Mouse (Mus musculus): ENCODE data around the gene Fnbp1.
A peak's percentile ranks its signal among the peaks of the same experiment; 100 is the strongest.
"Not testable (repeated sequence)": the region's sequence is repeated elsewhere in the genome, so short reads cannot be mapped to it uniquely, and the experiment has no call there.

Gene Fnbp1

DNA sequence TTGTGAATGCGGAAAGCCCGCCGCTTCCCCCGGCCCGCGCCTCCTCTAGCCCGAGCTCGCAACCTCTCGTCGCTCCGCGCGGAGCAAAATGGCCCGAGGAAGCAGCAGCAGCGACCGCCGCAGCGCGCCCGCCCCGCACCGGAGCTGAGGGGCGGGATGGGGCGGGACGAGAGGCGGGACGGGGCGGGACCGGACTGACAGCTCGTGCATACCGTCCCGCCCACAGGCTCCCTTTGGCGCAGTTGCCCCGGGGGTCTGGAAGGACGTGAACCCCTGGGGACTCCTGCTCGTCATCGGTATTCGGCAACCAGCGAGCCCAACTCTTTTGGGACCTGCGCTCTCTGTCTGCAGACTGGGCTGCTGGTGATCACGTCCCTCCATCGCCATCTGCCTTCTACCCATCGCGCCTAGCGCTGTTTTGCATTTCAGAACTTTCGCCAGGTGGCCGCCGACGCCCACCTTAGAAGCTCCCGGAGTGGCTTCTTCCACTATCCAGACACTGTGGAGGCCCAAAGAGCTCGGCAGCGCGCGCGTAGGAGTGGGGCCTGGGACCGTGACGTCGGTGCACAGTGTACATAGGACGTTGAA, at the start of gene Fnbp1:
Fnbp1 (minus strand) TSS at position 142 of the 588 bp plus-strand sequence.
- DNase-seq = peak; percentile 87 to 93

DNA sequence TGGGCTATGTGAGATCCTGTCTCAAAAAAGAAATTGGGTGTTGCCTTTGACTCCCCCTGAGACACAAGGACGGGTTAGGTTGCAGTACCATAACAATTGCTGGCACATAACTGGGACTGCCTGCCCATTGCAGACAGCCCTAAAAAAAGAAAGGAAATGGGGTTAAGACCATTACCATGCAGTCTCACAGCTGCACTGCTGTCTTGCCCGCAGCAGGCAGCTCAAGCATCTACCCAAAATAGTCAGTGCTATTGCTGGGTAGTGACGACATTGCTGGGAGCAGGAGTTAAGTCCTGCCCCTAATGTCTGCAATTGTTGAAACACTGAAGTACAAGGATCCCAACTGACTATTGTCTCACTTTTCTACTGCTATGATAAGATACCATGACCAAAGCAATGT, 47.8 kb upstream of the Fnbp1 start:
- DNase-seq = no peak

- peak; percentile 23 to 55 for DNase-seq
Observed at GRCm38 (mm10) chr2:31188691-31189090, 46.9 kb upstream of the Fnbp1 start.

- DNase-seq = peak in 1 of 2 experiments; percentile 47
Observed at GRCm38 (mm10) chr2:31183830-31184229, 42.0 kb upstream of the Fnbp1 start.

DNA sequence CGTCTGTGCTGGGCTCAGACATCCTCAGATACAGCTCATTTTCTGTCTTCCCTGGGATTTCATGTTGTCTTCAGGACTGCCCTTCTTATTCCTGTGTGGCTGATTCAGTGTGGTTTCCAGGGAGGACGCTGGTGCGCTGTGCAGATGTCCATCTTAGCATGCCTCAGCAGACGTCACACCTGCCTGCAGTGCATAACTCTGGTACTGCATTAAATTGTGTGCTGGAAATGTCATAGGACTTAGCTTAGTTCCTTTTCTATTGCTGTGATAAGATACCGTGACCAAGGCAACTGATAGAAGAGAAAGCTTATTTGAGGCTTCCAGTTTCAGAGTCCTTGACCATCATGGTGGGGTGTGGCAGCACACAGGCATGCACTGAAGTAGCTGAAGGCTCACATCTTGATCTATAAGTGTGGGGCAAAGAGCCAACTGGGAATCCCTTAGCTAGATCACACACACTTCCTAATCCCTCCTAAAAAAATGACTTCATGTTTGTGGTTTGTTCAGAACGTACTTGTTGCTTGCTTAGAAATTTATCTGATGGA, 41.0 kb upstream of the Fnbp1 start:
- no peak for DNase-seq

GRCm38 (mm10) chr2:31180081-31180551, 38.3 kb upstream of the Fnbp1 start:
- DNase-seq = no peak

DNA sequence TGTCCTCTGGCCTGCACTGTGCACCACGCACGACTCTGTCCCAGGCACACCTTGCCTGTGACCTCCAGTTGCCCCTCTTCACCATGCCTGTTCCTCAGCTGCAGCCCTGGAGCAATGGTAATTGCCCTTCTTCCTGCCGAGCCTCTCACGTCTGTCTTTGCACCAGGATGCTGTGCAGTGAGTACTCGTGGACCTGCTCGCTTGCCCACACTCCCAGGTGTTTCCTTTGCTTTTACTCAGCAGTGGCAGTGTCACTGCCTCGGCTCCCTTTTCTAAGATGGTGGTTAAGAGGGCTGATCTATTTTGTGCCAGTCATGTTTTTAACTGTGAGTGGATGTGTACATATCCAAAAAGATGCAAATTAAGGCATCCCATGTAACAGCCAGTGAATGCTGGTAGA, 37.7 kb upstream of the Fnbp1 start:
- no peak for DNase-seq

GRCm38 (mm10) chr2:31178593-31178992, 36.8 kb upstream of the Fnbp1 start:
- DNase-seq = peak in 1 of 2 experiments; percentile 64

DNA sequence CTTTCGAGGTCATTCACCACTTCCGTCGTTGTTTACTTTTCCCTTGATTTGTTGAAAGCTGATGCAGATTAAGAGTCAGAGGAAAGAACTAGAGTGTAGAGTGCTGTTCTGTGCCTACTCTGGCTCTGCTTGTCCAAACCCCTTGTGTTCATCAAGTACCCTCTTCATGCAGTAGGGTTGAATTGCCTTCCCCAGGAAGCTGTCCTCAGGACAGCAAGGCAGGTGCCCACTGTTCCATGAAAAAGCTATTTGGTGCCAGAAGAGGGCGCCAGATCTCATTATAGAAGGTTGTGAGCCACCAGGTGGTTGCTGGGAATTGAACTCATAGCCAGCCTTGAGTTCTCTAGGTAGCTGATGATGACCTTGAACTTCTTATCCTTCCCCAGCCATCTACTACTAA, 31.5 kb upstream of the Fnbp1 start:
- peak in 1 of 2 experiments; percentile 49 for DNase-seq

DNA sequence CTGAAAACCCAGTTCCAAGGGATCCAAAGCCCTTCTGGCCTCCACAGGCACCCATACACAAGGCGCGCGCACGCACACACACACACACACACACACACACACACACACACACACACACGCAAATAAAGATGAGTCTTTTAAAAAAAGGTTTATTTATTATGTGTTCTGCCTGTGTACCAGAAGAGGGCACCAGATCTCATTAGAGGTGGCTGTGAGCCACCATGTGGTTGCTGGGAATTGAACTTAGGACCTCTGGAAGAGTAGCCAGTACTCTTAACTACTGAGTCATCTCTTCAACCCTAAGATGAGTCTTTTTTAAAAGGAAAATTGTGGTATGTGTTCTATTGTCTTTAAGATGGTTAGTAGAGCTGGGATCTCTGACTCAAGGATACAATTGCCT, 30.7 kb upstream of the Fnbp1 start:
- no peak for DNase-seq

DNA sequence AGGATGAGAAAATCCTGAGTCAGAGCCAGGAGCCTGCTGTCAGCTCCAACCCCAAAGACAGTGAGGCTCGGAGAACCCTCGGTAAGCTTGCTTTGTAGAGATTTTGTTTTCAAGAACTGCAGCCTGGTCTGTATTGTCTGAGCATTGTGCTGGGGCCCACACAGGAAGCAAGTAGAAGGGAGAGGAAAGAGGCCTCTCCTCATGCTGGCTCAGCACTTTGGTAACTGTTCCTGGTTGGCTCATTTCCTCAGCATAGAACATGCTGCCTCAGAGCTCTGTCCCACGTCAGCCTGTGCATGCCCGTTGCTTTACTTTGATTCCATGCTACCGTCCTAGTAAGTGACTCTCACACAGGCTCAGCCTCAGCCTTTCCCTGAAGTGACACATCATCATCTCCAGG, 30.2 kb upstream of the Fnbp1 start:
- peak; percentile 41 to 55 for DNase-seq

- no peak for DNase-seq
Observed at GRCm38 (mm10) chr2:31170164-31170563, 28.4 kb upstream of the Fnbp1 start.

- peak; percentile 60 to 74 for DNase-seq
Observed at GRCm38 (mm10) chr2:31169001-31169400, 27.2 kb upstream of the Fnbp1 start.

DNA sequence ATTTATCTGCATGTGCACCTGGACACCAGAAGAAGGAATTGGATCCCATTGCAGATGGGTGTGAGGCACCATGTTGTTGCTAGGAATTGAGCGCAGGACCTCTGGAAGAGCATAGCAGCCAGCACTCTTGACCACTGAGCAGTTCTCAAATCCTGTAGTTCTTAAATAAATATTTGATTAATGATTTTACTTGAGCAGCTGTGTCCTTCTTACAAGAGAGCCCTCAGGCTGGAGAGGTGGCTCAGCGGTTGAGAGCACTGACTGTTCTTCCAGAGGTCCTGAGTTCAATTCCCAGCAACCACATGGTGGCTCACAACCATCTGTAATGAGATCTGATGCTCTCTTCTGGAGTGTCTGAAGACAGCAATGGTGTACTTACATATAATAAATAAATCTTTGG, 25.8 kb upstream of the Fnbp1 start:
- DNase-seq = not testable (repeated sequence)

DNA sequence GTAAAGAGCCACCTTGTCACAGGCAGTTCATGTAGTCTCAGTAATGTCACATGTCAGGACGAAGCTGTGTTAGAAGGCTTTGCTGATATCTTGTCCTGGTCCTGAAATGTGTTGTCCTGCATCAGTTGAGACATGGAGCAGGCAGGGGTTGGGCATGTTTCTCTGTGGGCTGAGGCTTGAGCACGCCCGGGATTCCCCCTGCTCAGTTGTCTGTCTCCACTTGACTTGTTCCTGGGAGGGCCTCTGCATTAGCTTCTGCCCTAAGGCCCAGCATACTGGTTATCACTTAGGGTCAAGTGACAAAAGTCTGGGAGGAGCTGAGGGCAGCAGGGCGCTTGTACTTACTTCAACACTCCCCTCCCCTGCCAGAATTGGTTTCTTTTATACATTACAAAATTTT, 23.7 kb upstream of the Fnbp1 start:
- DNase-seq = no peak

DNA sequence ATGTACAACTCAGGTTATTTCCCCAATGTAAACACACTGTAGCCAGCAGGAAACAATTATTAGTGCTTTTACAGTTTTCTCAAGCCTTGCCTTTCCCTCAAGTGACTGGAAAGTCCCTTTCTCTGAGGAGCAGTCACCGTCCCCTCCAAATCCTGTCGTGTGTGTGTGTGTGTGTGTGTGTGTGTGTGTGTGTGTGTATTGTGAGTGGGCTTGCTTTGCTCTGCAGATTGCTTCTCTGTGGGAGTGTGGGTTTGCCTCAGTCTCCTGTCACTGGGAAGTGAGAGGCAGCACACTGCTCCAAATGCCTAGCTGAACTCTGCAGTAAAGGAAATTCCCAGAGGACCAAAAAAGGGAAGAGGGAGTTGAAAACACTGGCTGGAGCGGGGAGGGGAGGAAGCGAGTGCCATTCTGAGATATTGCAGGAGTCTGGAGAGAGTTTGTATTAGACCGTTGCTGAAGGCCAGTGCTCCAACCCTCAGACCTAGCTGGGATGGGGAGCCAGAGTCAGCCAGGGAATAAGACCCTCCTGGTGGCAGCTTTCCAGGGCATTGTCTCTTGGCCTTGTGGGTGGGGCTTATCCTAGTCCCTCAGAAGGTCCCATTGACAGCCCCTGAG, 23.1 kb upstream of the Fnbp1 start:
- peak; percentile 62 to 65 for DNase-seq

GRCm38 (mm10) chr2:31163361-31164118, 21.7 kb upstream of the Fnbp1 start:
- peak; percentile 56 to 60 for DNase-seq

GRCm38 (mm10) chr2:31161620-31162019, 19.8 kb upstream of the Fnbp1 start:
- DNase-seq = no peak

DNA sequence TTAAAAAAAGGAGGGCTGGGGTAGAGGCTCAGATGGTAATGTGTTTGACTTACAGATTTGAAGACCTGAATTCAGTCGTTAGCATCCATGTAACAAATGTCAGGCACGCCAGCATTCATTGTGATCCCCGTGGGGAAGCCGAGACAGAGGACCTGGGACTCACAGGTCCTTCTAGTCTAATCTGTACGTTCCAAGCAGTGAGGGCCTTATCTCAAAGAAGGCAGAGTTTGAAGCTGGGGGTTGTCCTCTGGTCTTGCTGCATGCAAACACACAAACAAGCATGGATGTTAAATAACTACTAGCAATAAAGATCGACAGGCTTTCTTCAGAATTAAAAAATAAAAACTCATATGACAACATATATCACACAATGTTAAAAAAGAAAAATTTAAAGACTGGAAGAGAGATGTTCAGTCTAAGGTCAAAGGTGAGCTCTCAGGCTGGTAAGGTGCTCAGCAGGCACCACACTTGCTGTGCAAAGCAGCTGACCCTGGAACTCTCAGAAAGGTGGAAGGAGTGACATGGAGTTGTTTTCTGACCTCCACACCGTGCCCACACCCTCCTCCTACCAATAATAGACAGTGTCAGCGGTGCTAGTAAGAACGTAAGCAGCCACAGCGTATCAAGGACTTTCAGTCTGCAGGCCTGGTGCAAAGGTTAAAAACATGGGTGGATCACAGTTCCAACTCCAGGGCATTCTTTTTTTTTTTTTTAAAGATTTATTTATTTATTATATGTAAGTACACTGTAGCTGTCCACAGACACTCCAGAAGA, 18.5 kb upstream of the Fnbp1 start:
- DNase-seq = peak; percentile 61 to 79

DNA sequence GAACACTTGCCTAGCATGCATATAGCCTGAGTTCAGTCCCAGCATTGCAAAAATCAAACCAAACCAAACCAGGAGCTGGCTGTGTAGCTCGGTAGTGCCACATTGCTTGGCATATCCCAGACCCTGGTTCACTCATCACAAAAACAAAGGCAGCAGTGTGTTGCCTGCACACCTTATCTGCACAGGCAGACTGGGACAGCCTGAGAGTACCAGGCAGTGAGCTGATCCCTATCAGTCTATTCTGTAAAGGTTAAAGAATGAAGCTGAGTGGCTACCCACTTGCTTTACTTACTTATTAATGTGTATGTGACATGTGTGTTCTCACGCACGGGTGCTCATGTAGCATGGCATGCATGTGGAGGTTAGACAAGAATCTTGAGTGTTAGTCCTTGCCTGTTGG, 15.0 kb upstream of the Fnbp1 start:
- no peak for DNase-seq

DNA sequence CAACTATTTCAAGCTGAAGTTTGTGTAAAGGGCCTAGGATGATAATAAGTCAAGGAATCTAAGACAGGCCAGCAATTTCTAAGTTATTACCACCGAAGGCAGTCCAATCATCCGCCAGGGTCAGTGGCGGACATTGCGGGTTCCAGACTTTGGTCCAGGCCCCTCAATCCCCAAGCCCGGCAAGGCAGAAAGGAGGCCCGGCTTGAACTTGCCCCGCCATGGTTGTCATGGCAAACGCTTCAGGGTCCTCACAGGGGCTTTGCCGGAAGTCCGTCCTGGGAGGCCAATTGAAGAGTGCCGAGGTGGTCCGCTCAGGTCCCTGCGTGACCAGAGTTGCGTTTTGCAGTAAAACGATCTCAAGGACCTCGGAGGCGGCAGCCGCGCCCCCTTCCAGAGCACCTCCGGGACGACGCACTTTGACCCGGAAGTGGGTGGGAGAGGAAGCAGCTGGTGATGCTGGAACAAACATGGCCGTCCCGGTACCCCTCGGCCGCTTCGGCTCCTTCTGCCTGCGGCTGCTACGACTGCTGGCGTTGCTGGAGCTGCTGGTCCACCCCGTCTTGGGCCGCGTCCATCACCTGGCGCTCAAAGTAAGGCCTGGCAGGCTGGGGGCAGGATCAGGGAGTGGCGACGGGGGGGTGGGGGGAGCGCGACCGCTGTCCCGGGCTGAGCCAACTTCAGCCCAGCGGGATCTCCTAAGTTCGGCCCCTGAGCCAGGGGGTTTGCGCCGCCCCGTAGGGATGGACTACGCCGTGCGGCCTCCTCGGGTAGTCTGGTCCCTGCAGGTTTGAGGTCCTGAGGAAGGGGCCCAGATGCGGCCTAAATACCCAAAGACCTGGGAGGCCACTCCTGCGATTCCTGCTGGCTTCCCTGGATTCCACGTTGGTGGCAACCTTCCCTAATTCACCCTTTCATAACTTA, 10.3 kb upstream of the Fnbp1 start, which contains the start of gene Gpr107:
Gpr107 (plus strand) TSS at position 425 of the 921 bp plus-strand sequence.
- DNase-seq = peak; percentile 89 to 94

DNA sequence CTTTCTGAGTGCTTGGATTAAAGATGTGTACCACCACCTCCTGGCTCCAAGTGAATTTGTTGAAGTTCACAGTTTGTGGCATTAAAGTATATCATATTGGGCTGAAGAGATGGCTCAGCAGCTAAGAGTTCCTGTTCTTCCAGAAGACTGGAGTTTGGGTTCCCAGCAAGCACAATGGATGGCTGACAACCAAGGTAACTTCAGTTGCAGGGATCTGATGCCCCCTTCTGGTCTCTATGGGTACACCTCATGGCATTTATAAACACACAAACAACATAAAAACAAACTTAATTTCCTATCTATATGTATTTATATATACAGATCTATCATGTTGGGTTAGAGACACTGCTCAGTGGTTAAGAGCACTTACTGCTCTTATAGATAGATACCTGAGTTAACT, 9.0 kb upstream of the Fnbp1 start:
- peak in 1 of 2 experiments; percentile 55 for DNase-seq

Measured in kidney, postnatal 36 days (tissue).